Mouse (Mus musculus): ENCODE data around the gene Slc35b2. TPM values are rescaled to one million over a fixed set of nuclear protein-coding genes. Genes with fewer than 3 reads are reported as not detected.

Slc35b2 gene
- total RNA-seq, 2 experiments from 2014 or later, result 39.2 to 40.2 TPM

DNA sequence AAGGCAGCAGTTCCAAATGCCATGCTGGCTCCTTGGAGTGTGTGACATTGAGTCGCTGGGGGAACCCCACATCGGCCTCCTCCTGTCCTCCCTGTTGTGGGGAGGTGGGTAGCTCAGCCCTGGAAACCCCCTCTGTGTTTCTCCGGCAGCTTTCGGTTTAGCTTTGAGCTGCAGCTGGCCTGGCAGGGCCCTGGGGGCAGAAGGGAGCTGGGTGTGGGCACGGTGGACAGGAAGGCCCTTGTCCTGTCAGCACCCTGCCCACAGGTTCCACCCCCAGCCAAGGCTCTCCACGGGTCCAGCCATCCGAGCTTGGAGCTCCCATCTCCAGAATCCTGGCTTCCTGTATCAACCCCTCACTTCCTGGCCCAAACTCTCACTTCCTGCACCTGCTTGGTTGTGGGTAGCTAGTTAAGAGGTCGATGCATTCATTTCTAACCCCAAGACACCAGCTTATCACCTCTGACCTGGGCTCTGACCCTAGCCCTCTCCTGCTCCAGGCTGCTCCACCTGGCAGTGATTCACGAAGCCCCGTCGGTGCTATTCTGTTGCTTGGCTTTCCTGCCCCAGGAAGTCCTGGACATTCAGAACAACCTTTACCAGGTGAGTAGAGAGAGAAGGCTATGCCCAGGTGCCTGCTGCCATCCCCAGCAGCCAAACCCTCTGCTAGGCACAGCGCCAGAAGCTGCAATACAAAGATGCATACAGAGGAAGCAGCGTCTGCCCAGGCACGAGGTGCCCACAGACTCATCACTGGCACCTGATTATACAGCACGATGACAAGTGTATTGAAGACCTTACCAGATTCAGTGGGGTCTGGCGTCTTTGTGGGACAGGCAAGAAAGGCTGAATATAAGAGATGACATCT is 5.4 kb upstream of the Slc35b2 start:
- intact Hi-C loops (cut with DNase I), result no loop called here
- no peak for DNase-seq

GRCm38 (mm10) chr17:45559732-45560525 is 3.7 kb upstream of the Slc35b2 start:
- DNase-seq, result no peak
- intact Hi-C loops (cut with DNase I), result no loop called here

GRCm38 (mm10) chr17:45563216-45563615 is 458 bp upstream of the Slc35b2 start:
- intact Hi-C loops (cut with DNase I), result no loop called here
- no peak for DNase-seq

- DNase-seq, result peak; percentile 56
- intact Hi-C loops (cut with DNase I), result no loop called here
Observed at GRCm38 (mm10) chr17:45564531-45565084, 934 bp downstream of the Slc35b2 start.

- DNase-seq, result no peak
- intact Hi-C loops (cut with DNase I), result no loop called here
Observed at GRCm38 (mm10) chr17:45565103-45565502, 1.4 kb downstream of the Slc35b2 start.

- intact Hi-C loops (cut with DNase I), result no loop called here
- no peak for DNase-seq
Observed at GRCm38 (mm10) chr17:45566031-45566359, 2.3 kb downstream of the Slc35b2 start.

- intact Hi-C loops (cut with DNase I), result no loop called here
- no peak for DNase-seq
Observed at GRCm38 (mm10) chr17:45566360-45567161, 2.9 kb downstream of the Slc35b2 start.

GRCm38 (mm10) chr17:45567162-45567601 is 3.5 kb downstream of the Slc35b2 start:
- no peak for DNase-seq
- intact Hi-C loops (cut with DNase I), result no loop called here

- DNase-seq, result no peak
- intact Hi-C loops (cut with DNase I), result no loop called here
Observed at GRCm38 (mm10) chr17:45568990-45569389, 5.3 kb downstream of the Slc35b2 start.

- DNase-seq, result no peak
- intact Hi-C loops (cut with DNase I), result no loop called here
Observed at GRCm38 (mm10) chr17:45569999-45570398, 6.3 kb downstream of the Slc35b2 start.

GRCm38 (mm10) chr17:45572103-45573086 is 8.7 kb downstream of the Slc35b2 start:
- intact Hi-C loops (cut with DNase I), result no loop called here
- peak; percentile 89 for DNase-seq

DNA sequence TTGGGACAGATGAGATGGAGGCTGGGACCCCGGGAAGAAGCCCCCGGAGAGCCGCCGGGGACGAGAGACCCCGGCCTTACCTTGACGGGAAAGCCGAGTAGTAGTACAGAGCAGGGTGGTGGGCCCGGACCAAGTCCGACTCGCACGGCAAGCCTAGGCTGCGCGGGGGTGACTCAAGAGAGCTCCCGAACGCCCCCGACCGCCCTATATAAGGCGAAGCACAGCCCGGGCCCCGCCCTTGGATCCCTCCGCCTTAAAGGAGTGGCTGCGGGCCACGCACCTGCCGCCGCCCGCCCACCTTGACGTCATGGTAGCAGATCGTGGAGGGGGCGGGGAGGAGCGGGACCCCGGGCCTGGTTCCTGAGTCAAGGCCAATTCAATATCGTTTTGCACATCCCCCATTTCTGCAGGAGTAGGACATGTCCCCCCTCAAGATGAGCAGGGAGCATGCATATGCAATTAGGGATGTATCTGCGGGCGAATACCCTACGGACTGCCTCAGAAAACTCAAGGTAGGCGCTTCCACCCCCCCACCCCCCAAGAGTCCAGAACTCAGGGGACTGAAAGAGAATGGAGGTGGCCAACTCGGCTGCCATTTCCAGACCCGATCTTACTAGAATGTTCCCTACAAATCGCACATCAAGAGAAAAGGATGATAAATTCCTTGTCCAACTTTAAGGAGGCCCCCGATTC is 9.6 kb downstream of the Slc35b2 start, which contains the start of gene Hsp90ab1:
Gene Hsp90ab1, minus strand, starts transcription at position 185 of the 693 bp plus-strand sequence.
- intact Hi-C loops (cut with DNase I), result no loop called here
- peak; percentile 100 for DNase-seq

GRCm38 (mm10) chr17:45573780-45574123 is 10.1 kb downstream of the Slc35b2 start:
- peak; percentile 97 for DNase-seq
- intact Hi-C loops (cut with DNase I), result no loop called here

- DNase-seq, result peak; percentile 73
- intact Hi-C loops (cut with DNase I), result no loop called here
Observed at GRCm38 (mm10) chr17:45574129-45574761, 10.6 kb downstream of the Slc35b2 start.

DNA sequence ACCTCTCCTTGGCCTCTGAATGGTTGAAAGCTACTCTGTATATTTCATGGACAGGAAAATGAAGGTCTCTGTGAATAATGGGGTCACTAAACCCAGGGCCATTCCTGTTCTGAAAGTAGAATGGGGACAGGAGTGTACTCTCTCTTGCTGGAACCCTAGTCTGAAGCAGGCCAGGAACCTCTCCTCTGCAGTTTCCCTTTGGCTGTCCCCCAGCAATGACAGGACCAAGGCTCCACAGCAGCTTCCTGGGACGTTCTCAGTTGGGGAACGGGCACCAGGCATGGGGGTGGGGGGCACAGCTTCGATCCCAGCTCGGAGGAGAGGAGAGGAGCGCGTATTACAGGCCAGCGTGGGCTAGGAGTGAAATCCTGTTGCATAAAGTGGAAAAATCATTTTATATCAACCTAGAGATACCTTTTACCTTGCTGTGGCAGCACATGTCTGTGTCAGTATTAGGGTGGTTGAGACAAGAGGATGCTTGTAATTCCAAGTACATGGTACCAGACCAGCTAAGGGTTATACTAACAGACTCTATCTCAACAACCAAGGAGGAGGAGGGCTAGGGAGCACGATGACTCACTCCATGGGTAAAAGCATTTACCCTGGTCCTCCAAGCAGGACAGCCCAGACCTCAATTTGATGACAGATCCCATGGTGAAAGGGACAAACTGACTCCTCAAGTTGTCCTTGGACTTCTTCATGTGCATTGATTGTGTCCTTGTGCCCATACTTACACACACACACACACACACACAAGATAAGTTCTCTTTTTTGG is 11.6 kb downstream of the Slc35b2 start:
- no peak for DNase-seq
- intact Hi-C loops (cut with DNase I), result no loop called here

- no peak for DNase-seq
- intact Hi-C loops (cut with DNase I), result no loop called here
Observed at GRCm38 (mm10) chr17:45578242-45578641, 14.6 kb downstream of the Slc35b2 start.

GRCm38 (mm10) chr17:45578843-45579242 is 15.2 kb downstream of the Slc35b2 start:
- no peak for DNase-seq
- intact Hi-C loops (cut with DNase I), result no loop called here

GRCm38 (mm10) chr17:45579554-45579953 is 15.9 kb downstream of the Slc35b2 start:
- DNase-seq, result no peak
- intact Hi-C loops (cut with DNase I), result no loop called here

Data from left cerebral cortex, postnatal 4 days (tissue).